Mouse (Mus musculus) ES-E14 (cell line): ENCODE measurements at regions not wholly inside any gene's neighbourhood (a gene's known extent, or its start where the extent isn't known, plus 50 kb on each side); places are given as distances from the start of the nearest gene placed in this dataset.

ENCODE experiments used
- CHD2 ChIP-seq: IDR thresholded peaks from 2 replicates; pipeline ENCODE4 v1.6.1; 2014; ENCODE audit warnings: mild to moderate bottlenecking, low read depth, low read length, inconsistent platforms
- HCFC1 ChIP-seq: IDR thresholded peaks from 2 replicates; pipeline ENCODE4 v1.6.1; 2012; ENCODE audit warnings: low read length, inconsistent platforms, borderline replicate concordance; ENCODE audit not compliant: insufficient read depth
- ZC3H11A ChIP-seq: IDR thresholded peaks from 2 replicates; pipeline ENCODE4 v1.6.1; 2012; ENCODE audit warnings: low read depth, mild to moderate bottlenecking, inconsistent platforms, low read length, borderline replicate concordance
- ZNF384 ChIP-seq: IDR thresholded peaks from 2 replicates; pipeline ENCODE4 v1.6.1; 2012; ENCODE audit warnings: low read depth, low read length, inconsistent platforms

DNA sequence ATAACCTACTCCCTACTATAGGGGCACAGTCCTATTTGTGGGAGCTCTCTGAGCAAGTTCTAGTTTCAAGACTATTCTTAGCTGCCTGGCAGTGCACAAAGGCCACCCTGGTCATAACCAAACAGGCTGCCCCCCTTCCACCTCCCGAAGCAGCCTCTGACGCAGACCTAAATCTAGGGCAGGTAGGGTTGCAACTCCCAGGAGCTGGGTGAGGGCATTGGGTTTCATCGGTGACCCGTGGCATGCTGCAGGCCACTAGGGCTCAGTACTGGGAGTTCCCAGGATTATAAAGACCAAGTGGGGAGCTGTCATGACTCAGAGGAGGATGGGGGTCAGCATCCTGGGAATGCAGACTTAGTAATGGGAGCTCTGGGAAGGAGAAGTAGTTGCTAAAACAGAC, 818.8 kb upstream of the Car8 start:
- TF ChIP-seq ZNF384 (no peak), HCFC1 (no peak), CHD2 (no peak), ZC3H11A (no peak)
